Mouse (Mus musculus) left cerebral cortex, adult 2 months (tissue): ENCODE data around the gene Ripply3. TPM values are rescaled to one million over a fixed set of nuclear protein-coding genes. Genes with fewer than 3 reads are reported as not detected.
"Not testable (repeated sequence)": the region's sequence is repeated elsewhere in the genome, so short reads cannot be mapped to it uniquely, and the experiment has no call there.

ENCODE experiments used
- DNase-seq, 2 experiments: peaks; one replicate each; pipeline ENCODE4 v3.0.0; 2021 to 2022; ENCODE audit warnings: low spot score in 2 of 2, mixed read lengths in 1 of 2; ENCODE audit errors: extremely low spot score in 1 of 2
- H3K27ac ChIP-seq: fragments of 200-600 bp; 2 replicates; pipeline ENCODE4 v1.8.1; 2022
- H3K4me3 ChIP-seq: fragments of 200-600 bp; 2 replicates; pipeline ENCODE4 v1.8.1; 2022
- CTCF ChIP-seq: fragments of 200-600 bp; IDR thresholded peaks from 2 replicates; pipeline ENCODE4 v1.8.1; 2022; ENCODE audit warnings: antibody characterized with exemption, mild to moderate bottlenecking, moderate library complexity
- intact Hi-C: fragments of 180-260 bp; cut with DNase I; formaldehyde crosslinking; loops from one replicate; pipeline ENCODE4 v1.15.1; 2025
- total RNA-seq, 2 experiments: library from RNA; stranded (reverse); gene quantifications; 2 replicates each; pipeline ENCODE4 v1.2.3; 2021

Gene Ripply3
- total RNA-seq, 2 experiments from 2014 or later = 0.29 to 0.51 TPM

- H3K27ac ChIP-seq = no peak overlapping the region
- H3K4me3 ChIP-seq = no peak overlapping the region
- DNase-seq = no peak
- no peak for TF ChIP-seq CTCF
- intact Hi-C loops = no loop called here
Measured at GRCm38 (mm10) chr16:94317752-94318151, 10.5 kb upstream of the Ripply3 start.

DNA sequence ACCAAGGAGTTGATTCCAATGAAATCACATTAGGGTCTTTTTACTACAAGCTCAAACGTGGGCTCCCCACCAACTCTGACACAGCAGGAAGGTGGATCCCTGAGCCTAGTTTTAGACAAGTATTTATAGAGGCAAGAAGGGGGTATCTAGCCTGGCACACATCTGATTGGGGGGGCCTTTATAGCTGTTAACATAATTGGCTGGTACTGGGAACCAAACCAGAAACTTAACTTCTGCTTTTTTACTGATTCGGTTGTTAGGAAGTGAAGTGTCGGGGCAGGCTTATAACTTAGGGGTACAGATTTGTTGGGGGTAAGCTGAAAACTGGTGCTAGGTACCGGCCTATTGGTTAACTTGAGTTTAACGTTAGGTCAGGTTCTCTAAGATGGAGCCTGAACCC, 8.0 kb upstream of the Ripply3 start:
- intact Hi-C loops = no loop called here
- no peak for DNase-seq
- no peak overlapping the region for H3K4me3 ChIP-seq
- TF ChIP-seq CTCF = no peak
- no peak overlapping the region for H3K27ac ChIP-seq

GRCm38 (mm10) chr16:94323681-94324080, 4.5 kb upstream of the Ripply3 start:
- no peak overlapping the region for H3K4me3 ChIP-seq
- intact Hi-C loops = no loop called here
- no peak for TF ChIP-seq CTCF
- DNase-seq = no peak
- no peak overlapping the region for H3K27ac ChIP-seq

DNA sequence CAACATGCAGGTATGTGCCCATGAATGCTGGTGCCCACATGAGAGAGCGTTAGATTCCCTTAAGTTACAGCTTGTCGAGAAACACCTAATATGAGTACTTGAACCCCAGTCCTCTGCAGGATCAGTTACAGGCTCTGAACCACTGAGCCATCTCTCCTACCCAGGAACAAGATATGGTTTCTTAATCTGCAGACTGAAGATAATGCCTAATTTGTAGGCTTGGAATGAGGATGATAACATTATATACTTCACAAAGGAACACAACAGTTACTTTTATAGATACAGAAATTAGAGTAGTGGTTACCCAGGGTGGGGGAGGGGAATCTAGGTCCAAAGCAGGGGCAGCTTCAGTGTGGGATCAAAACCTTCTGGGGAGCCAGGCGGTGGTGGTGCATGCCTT, 2.2 kb upstream of the Ripply3 start:
- no peak for TF ChIP-seq CTCF
- no peak for DNase-seq
- Histone ChIP-seq H3K4me3 (no peak overlapping the region), H3K27ac (no peak overlapping the region)
- intact Hi-C loops = loop anchor here (5.0 kb wide), 1 partner anchor 59 kb away; no protein-coding TSS in a partner anchor

- no peak for TF ChIP-seq CTCF
- DNase-seq = no peak
- Histone ChIP-seq H3K27ac (no peak overlapping the region), H3K4me3 (no peak overlapping the region)
- intact Hi-C loops = loop anchor here (5.0 kb wide), 1 partner anchor 62 kb away; no protein-coding TSS in a partner anchor
Measured at GRCm38 (mm10) chr16:94328881-94329867, 954 bp downstream of the Ripply3 start.

GRCm38 (mm10) chr16:94330429-94330828, 2.2 kb downstream of the Ripply3 start:
- TF ChIP-seq CTCF = no peak
- Histone ChIP-seq H3K27ac (no peak overlapping the region), H3K4me3 (no peak overlapping the region)
- DNase-seq = no peak
- intact Hi-C loops = no loop called here

- intact Hi-C loops = no loop called here
- H3K27ac ChIP-seq = no peak overlapping the region
- H3K4me3 ChIP-seq = no peak overlapping the region
- no peak for DNase-seq
- no peak for TF ChIP-seq CTCF
Measured at GRCm38 (mm10) chr16:94331233-94331885, 3.1 kb downstream of the Ripply3 start.

- Histone ChIP-seq H3K4me3 (no peak overlapping the region), H3K27ac (no peak overlapping the region)
- peak; percentile 85 for TF ChIP-seq CTCF
- intact Hi-C loops = no loop called here
- peak in 1 of 2 experiments; percentile 46 for DNase-seq
Measured at GRCm38 (mm10) chr16:94331886-94332252, 3.6 kb downstream of the Ripply3 start.

DNA sequence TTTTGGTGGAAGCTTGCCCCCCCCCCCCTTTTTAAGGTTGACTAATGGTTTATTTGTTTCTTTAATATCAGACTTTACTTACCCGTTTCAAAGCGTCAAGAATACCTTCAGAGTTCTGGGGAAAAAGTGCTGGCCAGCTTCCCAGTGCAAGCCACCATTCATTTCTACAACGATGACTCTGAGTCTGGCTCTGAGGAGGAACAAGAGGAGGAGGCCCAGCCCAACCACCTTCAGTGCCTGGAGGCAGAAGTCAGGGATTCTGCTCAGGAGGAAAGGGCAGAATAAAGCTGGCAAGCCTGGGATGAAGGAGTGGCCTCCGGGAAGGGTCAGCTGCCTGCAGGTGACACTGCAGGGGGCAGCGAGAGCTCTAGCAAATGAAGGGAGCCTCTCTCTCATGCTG, 7.4 kb downstream of the Ripply3 start:
- intact Hi-C loops = no loop called here
- DNase-seq = no peak

GRCm38 (mm10) chr16:94339164-94340160, 11.2 kb downstream of the Ripply3 start:
- H3K4me3 ChIP-seq, intact Hi-C loops, DNase-seq, H3K27ac ChIP-seq: not testable (repeated sequence)

More for the DNA sequence above, 7.4 kb downstream of the Ripply3 start:
- no peak for TF ChIP-seq CTCF
- H3K4me3 ChIP-seq = no peak overlapping the region
- H3K27ac ChIP-seq = no peak overlapping the region

DNA sequence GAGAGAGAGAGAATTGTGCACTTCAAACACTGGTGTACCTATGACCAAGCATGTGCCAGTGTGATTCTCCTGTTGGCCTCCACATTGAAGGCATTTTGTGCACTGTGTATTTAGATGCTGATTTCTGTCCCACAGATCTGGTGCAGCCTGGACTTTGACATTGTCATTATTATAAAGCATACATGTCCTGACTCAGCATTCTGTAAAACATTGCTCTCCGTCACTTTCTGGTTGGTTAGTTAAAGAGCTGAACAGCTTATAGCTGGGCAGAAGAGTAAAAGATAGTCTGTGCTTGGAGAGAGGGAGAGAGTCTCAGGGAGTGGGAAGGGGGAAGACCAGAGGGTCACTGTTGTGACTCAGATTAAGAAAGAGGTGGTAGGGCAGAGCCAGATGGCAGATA, 17.5 kb downstream of the Ripply3 start:
- Histone ChIP-seq H3K4me3 (no peak overlapping the region), H3K27ac (no peak overlapping the region)
- no peak for DNase-seq
- TF ChIP-seq CTCF = no peak
- intact Hi-C loops = no loop called here
